Mouse (Mus musculus) monocyte, adult 59 days (primary cell): ENCODE data around the gene Os9. TPM values are rescaled to one million over a fixed set of nuclear protein-coding genes. Genes with fewer than 3 reads are reported as not detected.

ENCODE experiments used
- total RNA-seq, 2 experiments: library from RNA; stranded (reverse); gene quantifications; one replicate each; pipeline ENCODE4 v1.2.4; 2023

The Os9 gene
- total RNA-seq = 100 to 1,000 TPM; 136 to 140 TPM

DNA sequence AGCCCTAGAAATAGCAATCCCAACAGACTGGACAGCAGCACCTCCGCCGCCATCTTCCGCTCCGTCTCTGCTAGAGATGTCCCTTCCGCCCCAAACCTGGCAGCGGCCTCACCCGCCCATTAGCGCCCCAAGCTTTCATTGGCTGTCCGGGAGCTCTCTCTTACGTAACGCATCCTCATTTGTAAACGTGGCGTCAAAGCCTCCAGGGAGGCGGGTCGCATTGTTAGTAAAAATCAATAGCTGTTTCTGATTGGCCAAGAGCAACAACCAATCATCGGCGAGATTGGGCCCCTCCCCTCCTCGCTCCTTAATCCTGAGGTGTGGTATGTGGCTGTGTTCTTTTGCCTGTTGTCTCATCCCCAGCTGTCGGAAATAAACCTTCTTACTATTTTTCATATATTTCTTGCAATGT lies at the start of gene Os9:
Gene Os9 (minus strand): TSS at position 66 of the 412 bp plus-strand sequence.

DNA sequence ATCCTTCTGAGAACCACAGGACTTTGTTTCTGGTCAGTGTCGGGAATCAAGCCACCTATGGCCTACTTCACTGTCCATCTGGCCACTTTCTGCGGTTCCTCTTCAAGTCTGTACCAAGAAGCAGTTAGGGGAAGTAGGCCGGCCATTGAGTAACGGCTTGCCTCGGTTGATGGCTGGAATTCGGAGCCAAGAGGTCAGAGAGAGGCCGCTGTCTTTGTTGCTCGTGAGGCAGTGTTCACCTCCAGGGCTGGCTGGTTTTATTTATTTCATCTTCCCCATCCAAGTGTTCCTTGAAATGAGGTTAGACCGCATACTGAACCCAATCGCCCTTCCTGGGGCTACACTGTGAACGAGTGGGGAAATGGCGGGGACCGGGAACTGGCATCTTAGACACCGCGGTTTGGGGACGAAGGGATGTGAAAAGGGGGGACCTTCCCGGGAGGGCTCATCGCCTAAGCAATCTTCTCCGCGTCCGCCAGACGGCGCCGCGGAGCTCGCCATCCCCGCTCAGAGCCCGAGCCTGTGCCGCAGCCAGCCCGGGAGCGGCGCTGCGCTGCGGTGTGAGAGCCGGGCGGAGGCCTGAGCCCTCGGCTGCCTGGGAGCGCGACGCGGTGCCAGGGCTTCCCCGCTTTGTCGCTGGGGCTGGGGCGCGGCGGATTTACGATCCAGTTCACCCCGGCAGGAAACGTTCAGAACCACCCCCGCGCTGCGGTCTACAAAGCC lies 43.9 kb upstream of the Os9 start, which contains the start of gene B4galnt1:
Gene B4galnt1 (plus strand): TSS at position 595 of the 723 bp plus-strand sequence.

DNA sequence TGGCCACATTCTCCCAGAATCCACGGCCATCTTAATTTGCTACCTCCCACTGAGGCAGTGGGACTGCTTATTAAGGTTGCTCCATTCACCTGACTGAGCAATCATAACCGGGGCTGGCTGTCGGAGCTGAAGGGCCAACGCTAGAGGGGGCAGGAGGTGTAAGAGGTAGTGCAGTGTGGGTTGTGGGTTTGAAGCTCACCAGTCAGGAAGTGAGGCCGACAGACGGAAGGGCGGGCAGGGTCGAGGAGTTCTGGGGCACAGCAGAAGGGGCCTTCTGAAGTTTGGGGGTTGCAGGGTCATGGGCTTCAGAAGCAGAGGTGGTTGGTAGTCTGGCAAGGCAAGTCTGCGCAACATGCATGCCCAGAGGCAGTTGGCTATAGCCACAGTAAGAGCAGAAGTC lies 45.9 kb downstream of the Os9 start, which contains the start of gene Agap2:
Gene Agap2 (plus strand): TSS at position 205 of the 400 bp plus-strand sequence.

DNA sequence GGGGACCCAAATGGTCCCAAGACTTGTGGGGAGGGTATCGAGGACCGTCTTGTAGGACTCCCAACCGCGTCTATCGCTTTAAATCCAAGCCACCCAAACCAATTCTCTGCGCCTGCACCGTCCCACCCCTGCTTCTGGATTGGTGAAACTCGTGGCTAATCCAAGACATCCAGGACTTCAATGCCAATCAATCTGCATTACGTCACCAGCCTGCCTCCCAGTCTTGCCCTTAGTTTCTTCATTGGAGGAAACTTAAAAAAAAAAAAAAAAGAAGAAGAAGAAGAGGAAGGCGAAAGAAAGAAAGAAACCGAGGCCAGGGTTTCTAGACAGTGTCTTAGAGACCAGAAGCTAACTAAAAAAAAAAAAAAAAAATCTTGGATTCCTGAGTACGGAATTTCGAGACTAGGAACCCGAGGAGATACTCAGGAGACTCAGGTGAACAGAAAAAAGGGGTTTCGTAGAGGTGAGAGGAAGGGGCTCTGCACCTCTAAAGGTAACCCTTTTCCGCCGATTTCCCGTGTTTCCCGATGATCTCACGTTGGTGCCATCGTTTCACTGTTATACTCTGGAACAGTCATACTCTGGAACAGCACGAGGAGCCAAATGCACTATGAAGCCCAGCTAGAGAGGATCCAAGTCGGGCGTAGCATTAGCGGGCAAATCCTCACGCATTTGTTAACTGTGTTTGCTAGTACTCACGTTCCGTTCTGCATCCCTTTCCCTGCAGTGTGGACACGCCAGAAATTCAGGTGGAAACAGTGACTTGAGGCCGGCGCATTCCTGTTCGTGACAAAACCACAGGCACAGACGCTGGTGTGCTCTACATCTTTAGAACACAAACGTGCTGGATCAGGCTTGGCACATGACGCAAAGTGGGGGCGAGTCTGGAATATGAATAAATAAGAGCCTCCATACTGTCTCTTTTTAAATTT lies 50.5 kb downstream of the Os9 start, which contains the start of gene Tspan31:
Gene Tspan31 (minus strand): TSS at position 75 of the 932 bp plus-strand sequence.

DNA sequence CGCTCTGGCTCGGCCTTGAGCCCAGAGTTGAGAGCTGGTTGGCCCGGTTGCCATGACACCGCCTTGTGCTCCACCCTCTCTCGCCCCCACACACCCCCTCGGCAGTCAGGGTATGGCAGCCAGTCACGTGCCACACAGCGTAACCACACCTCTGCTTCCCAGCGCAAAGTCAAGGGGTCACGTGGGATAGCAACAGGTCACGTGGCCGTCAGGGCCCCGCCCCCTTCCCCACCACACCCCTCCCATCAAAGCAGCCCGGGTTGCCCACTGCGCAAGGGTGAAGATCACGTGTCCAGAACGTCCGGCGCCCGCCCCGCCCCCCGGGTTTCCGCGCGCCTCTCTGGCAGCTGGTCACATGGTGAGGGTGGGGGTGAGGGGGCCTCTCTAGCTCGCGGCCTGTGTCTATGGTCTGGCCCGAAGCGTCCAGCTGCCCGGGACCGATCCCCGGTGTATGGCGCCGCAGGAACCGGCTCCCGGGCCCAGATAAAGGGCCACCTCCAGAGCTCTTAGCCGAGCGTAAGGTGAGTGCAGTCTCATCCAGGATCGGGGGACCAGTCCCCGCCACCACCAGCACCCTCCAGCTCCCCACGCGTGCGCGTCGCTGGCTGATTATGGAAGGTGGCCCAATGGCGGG lies 57.6 kb downstream of the Os9 start, which contains the start of gene Cdk4:
Gene Cdk4 (plus strand): TSS at position 296 of the 634 bp plus-strand sequence.

DNA sequence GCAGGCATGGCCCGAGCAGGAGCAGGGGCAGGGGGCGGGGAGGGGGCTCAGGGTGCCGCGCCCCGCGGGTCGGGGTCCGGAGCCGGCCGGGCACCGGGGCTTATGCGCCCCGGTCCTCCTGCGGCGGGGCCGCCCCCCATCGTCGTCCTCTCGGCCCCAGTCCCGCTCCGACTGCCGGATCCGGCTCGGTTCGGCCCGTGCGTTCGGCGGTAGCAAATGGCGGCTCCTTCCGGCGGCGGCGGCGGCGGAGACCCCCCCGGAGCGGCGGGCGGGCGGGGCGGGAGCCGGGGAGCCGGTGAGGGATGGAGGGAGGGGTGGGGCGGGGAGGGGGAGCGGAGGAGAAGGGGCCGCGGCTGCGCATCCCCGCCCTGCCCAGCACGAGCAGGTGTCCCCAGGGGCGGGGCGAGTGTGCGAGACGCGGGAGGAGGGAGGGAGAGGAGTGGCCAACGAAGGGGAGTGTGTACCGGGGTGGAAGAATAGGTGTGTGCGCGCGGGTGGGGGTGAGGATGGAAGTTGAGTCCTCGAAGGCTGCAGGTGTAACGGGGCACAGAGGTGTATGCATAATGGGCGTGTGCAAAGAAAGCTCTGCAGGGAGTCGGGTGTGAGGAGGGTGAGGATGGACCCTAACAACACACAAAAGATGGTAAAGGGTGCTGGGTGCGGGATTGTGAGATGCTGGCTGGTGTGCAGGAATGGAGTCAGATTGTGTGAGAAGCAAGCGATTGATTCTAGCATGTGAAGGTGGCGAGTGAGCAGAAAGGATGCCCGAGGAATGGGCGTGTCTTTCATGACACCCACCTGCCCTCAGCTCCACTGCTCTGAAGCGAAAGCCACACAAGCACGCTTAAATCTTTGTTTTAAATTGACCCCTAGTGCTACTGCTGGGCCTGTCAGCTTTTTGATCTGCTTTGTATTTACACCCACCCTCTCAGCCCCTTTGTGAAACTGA lies 60.7 kb downstream of the Os9 start, which contains the start of gene March9:
Gene March9 (minus strand): TSS at position 217 of the 949 bp plus-strand sequence.

DNA sequence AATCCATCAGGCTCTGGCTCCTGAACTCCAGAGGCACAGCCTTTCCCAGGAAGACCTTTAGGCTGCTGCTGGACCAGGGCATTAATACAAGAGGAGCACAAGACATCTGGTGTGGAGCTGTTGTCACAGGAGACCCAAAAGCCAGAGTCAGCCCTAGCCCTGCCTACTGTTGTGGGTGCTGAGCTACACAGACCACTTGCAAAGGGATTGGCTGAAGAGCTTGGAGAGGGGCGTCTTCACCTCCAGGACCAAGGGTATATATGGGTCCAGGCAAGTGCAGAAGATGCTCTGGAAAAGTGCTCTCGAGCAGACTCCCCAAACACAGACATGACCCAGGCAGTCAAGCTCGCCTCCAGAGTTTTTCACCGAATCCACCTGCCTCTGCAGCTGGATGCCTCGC lies 73.0 kb downstream of the Os9 start, which contains the start of gene Cyp27b1:
Gene Cyp27b1 (plus strand): TSS at position 297 of the 400 bp plus-strand sequence.

Other genes starting within 250 kb of the Os9 start
- gene Atp23, start 219.8 kb downstream of the Os9 start, total RNA-seq = 1 to 10 TPM; 4.3 to 5.2 TPM
- 100 to 1,000 TPM; 124 to 130 TPM for gene Ctdsp2, start 142.4 kb downstream of the Os9 start, total RNA-seq
- gene Avil, start 120.4 kb downstream of the Os9 start, total RNA-seq = under 1 TPM; 0.16 to 0.30 TPM
- gene Tsfm, start 90.3 kb downstream of the Os9 start, total RNA-seq = 10 to 100 TPM; 12.8 to 15.0 TPM
- gene Mettl1, start 79.7 kb downstream of the Os9 start, total RNA-seq = 1 to 10 TPM; 4.2 to 7.2 TPM
- gene Eef1akmt3, start 79.6 kb downstream of the Os9 start, total RNA-seq = under 1 TPM in 1 of 2 experiments, not detected in 1; 0.30 TPM
- not detected for gene Cyp27b1, start 72.9 kb downstream of the Os9 start, total RNA-seq
- under 1 TPM in 1 of 2 experiments, not detected in 1; 0.15 TPM for gene March9, start 60.9 kb downstream of the Os9 start, total RNA-seq
- 10 to 100 TPM; 74.8 to 91.0 TPM for gene Cdk4, start 57.6 kb downstream of the Os9 start, total RNA-seq
- 10 to 100 TPM; 66.0 to 66.3 TPM for gene Tspan31, start 50.9 kb downstream of the Os9 start, total RNA-seq
- gene Agap2, start 45.8 kb downstream of the Os9 start, total RNA-seq = 10 to 100 TPM; 32.9 to 33.7 TPM
- 100 to 1,000 TPM; 257 to 262 TPM for gene B4galnt1, start 44.1 kb upstream of the Os9 start, total RNA-seq
- gene Slc26a10, start 59.5 kb upstream of the Os9 start, total RNA-seq = not detected
- under 1 TPM in 1 of 2 experiments, not detected in 1; 0.55 TPM for gene Arhgef25, start 69.0 kb upstream of the Os9 start, total RNA-seq
- 10 to 100 TPM; 24.6 to 28.6 TPM for gene Dtx3, start 74.6 kb upstream of the Os9 start, total RNA-seq
- gene Pip4k2c, start 90.5 kb upstream of the Os9 start, total RNA-seq = 10 to 100 TPM; 20.6 to 21.1 TPM
- 1 to 10 TPM; 2.4 to 3.3 TPM for gene Kif5a, start 142.2 kb upstream of the Os9 start, total RNA-seq
- gene Dctn2, start 145.2 kb upstream of the Os9 start, total RNA-seq = 100 to 1,000 TPM; 111 to 113 TPM
- gene Mbd6, start 167.9 kb upstream of the Os9 start, total RNA-seq = 100 to 1,000 TPM; 116 to 118 TPM
- gene Mars, start 190.7 kb upstream of the Os9 start, total RNA-seq = 10 to 100 TPM; 37.6 to 42.2 TPM
- 100 to 1,000 TPM; 216 to 240 TPM for gene Arhgap9, start 200.8 kb upstream of the Os9 start, total RNA-seq
- gene Gli1, start 220.8 kb upstream of the Os9 start, total RNA-seq = under 1 TPM in 1 of 2 experiments, not detected in 1; 0.66 TPM
- gene Inhbe, start 233.3 kb upstream of the Os9 start, total RNA-seq = not detected
- gene Inhbc, start 249.3 kb upstream of the Os9 start, total RNA-seq = not detected